Mouse (Mus musculus): ENCODE measurements around the gene Rassf3.

DNA sequence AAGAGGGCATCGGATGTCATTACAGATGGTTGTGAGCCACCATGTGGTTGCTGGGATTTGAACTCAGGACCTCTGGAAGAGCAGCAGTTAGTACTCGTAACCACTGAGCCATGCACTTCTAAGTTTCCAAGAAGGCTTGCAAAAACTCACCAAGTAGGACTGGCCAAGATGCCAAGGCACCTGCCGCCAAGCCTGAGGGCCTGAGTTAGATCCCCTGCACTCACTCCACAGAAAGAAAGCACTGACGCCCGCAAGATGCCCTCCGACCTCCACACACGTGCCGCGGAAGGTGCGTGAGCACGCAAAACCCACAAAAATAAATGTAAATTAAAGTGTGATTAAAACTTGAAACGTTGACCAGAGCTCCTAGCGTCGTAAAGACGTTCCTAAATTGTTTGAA, 111.8 kb downstream of the Rassf3 start:
- TF ChIP-seq CHD2 (IDR thresholded peaks at IDR 0.05; ENCODE audit: low read depth, low read length) (no peak), MAFK (IDR thresholded peaks at IDR 0.05; ENCODE audit: insufficient read depth, low read depth, low read length) (no peak)
